Mouse (Mus musculus): ENCODE results near the gene Apba3.

DNA sequence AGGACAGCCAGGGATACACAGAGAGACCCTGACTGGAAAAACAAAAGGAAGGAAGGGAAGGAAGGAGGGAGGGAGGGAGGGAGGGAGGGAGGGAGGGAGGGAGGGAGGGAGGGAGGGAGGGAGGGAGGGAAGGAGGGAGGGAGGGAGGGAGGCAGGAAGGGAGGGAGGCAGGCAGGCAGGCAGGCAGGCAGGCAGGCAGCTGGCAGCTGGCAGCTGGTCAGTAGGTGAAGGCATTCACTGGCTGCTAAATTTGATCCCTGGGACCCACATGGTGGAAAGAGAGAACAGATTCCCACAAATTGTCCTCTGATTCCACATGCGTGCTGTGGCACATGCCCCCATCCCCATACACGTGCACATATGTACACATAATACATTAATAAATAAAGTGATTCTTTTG, 28.1 kb upstream of the Apba3 start:
- no peak for TF ChIP-seq MAFK (IDR thresholded peaks at IDR 0.05; ENCODE audit: insufficient read depth, low read depth, low read length)
- TF ChIP-seq ZC3H11A (IDR thresholded peaks at IDR 0.05; ENCODE audit: borderline replicate concordance, low read depth, low read length), result no peak
- no peak for TF ChIP-seq CHD2 (IDR thresholded peaks at IDR 0.05; ENCODE audit: low read depth, low read length)

Measured in ES-E14 (cell line).